Mouse (Mus musculus) testis, adult 2 months (tissue): ENCODE data around the gene Dnah7a.

Experiments
- CTCF ChIP-seq: fragments of 200-500 bp; IDR thresholded peaks from 2 replicates; pipeline ENCODE4 v1.5.1; 2012; ENCODE audit warnings: low read depth, mild to moderate bottlenecking, inconsistent platforms, low read length, moderate library complexity; ENCODE audit not compliant: control insufficient read depth, insufficient read depth, insufficient replicate concordance
- POLR2A ChIP-seq: fragments of 200-500 bp; IDR thresholded peaks from 2 replicates; pipeline ENCODE4 v1.6.1; 2012; ENCODE audit warnings: low read depth, mild to moderate bottlenecking, inconsistent platforms, low read length, moderate library complexity; ENCODE audit not compliant: control insufficient read depth

DNA sequence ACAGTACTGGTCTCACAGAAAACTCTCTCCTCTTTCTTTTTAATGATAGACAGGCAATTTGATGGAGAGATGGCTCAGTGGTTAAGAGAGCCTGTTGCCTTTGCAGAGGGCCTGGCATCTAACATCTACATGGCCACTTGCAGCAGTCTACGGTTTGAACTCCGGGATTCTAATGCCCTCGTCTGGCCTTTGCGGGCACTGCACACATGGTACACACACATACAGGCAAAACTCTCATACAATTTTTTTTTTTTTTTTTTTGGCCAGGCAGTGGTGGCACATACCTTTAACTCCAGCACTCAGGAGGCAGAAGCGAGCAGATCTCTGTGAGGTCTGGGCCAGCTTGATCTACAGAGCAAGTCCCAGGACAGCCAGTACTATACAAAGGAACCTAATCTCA, 2.4 kb downstream of the Dnah7a start:
- TF ChIP-seq CTCF (no peak), POLR2A (no peak)
